8 mouse cellular contexts compared by ENCODE assay signal in the genomic region with DNA sequence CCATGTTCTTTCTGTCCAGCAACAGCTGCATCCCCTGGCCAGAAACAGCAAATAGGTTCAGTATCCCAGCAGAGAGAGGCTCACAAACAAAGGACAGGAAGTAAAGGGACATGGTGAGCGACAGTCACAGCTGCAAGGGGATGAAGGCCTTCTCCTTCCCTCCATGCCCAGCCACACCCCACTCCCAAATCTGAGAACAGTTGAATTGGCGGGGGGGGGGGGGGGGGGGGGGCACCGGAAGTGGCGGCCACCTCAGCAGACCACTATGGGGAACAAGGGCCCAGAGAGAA. TPM values are rescaled to one million over a fixed set of nuclear protein-coding genes. Genes with fewer than 3 reads are reported as not detected.
A peak's percentile ranks its signal among the peaks of the same experiment; 100 is the strongest.
DNase-seq lines count a peak whose midpoint lies in the region; ATAC-seq and TF ChIP-seq lines count a peak whose summit lies in the region.

No protein-coding gene starts in this region.

- peak overlapping the region; percentile 30 for H3K4me3 ChIP-seq in thymus, adult 2 months (ENCODE audit: control insufficient read depth, insufficient read depth, low read length)
- peak overlapping the region; percentile 62 for H3K4me3 ChIP-seq in liver, embryonic 15.5 days (replicated peaks)

- no peak for TF ChIP-seq CTCF in thymus, adult 2 months (IDR thresholded peaks at IDR 0.05; ENCODE audit: borderline replicate concordance, control insufficient read depth, extremely low read depth, insufficient read depth, low read length, poor library complexity)

- H3K9me3 ChIP-seq in liver, embryonic 15.5 days (replicated peaks): no peaks in the 10 kb centered on the region

- WGBS in thymus, adult 2 months: 0% methylated on average over 1 of the region's 4 CpGs
- WGBS in liver, embryonic 15.5 days (ENCODE audit: insufficient replicate concordance): 7% methylated on average over 2 of the region's 4 CpGs

- DNase-seq in CD4-positive, CD25-positive, alpha-beta regulatory T cell, adult 2 months (ENCODE audit: low read depth, low spot score): peak; percentile 31
- no peak for DNase-seq in thymus, adult 2 months
- DNase-seq in thymus, postnatal 14 days: no peak
- DNase-seq in testis, postnatal 10 days (ENCODE audit: low spot score): no peak
- no peak for DNase-seq in ovary, adult 18-20 months (ENCODE audit: low spot score)

- H3K4me1 ChIP-seq in thymus, adult 2 months (replicated peaks; ENCODE audit: control insufficient read depth, insufficient read depth, low read length): peaks cover 24% of the 10 kb centered on the region
- H3K4me1 ChIP-seq in liver, embryonic 15.5 days (replicated peaks): peaks cover 49% of the 10 kb centered on the region

- no peaks in the 10 kb centered on the region for H3K27me3 ChIP-seq in thymus, adult 2 months (ENCODE audit: control insufficient read depth, insufficient read depth, low read length)
- peaks cover 8% of the 10 kb centered on the region; the same call in 1 of the 2 replicates for H3K27me3 ChIP-seq in liver, embryonic 15.5 days

- H3K4me2 ChIP-seq in liver, embryonic 15.5 days: peak overlapping the region; percentile 77

- no peak for ATAC-seq in CD4-positive, CD25-positive, alpha-beta regulatory T cell, adult 4 months
- no peak for ATAC-seq in liver, embryonic 15.5 days (ENCODE audit: insufficient read depth)
- no peak for ATAC-seq in megakaryocyte-erythroid progenitor cell, adult 5-6 weeks (replicated peaks; ENCODE audit: low FRiP score, low TSS enrichment, poor library complexity, severe bottlenecking)

- no peak for TF ChIP-seq POLR2A in thymus, adult 2 months (IDR thresholded peaks at IDR 0.05; ENCODE audit: control insufficient read depth, extremely low read depth, insufficient read depth, low read length, poor library complexity)

- H3K36me3 ChIP-seq in thymus, adult 2 months (ENCODE audit: control insufficient read depth, insufficient read depth, low read length): no peaks in the 10 kb centered on the region
- no peaks in the 10 kb centered on the region for H3K36me3 ChIP-seq in liver, embryonic 15.5 days (replicated peaks)

- peak overlapping the region; percentile 58; the same call in 1 of the 2 replicates for H3K27ac ChIP-seq in thymus, adult 2 months (ENCODE audit: control insufficient read depth, insufficient read depth, low read length)
- H3K27ac ChIP-seq in liver, embryonic 15.5 days (replicated peaks): peak overlapping the region; percentile 41; the same call in 1 of the 2 replicates

- H3K9ac ChIP-seq in liver, embryonic 15.5 days: no peak overlapping the region; the same call in 1 of the 2 replicates

RNA-seq across cellular contexts. Expression of gene Anxa6, which starts 1.3 kb away (rescaled TPM):
- 100 to 1,000 TPM; 387 to 504 TPM for polyA plus RNA-seq in CD4-positive, CD25-positive, alpha-beta regulatory T cell, adult 4 months (2017; shearing (Covaris generic))
- polyA plus RNA-seq in thymus, adult 2 months (2012; rRNA removed): 121 and 130 TPM in 2 replicates
- 54.2 and 57.5 TPM in 2 replicates for polyA plus RNA-seq in liver, embryonic 15.5 days (2015; fragmentation: Nextera tagmentation; extraction: Ambion mirVana)
- total RNA-seq in megakaryocyte-erythroid progenitor cell, adult 5-6 weeks (2014; fragmentation: Nextera tagmentation): 18.3 and 28.5 TPM in 2 replicates
- total RNA-seq in megakaryocyte-erythroid progenitor cell, adult 5-6 weeks (2017): 25.3 and 26.7 TPM in 2 replicates

RNA-seq across cellular contexts. Expression of gene Ccdc69, which starts 46.0 kb away (rescaled TPM):
- 10 to 100 TPM; 68.2 to 80.6 TPM for polyA plus RNA-seq in CD4-positive, CD25-positive, alpha-beta regulatory T cell, adult 4 months (2017; shearing (Covaris generic))
- 13.9 and 16.5 TPM in 2 replicates for polyA plus RNA-seq in thymus, adult 2 months (2012; rRNA removed)
- polyA plus RNA-seq in liver, embryonic 15.5 days (2015; fragmentation: Nextera tagmentation; extraction: Ambion mirVana): 1.3 and 1.4 TPM in 2 replicates
- 4.8 and 8.8 TPM in 2 replicates for total RNA-seq in megakaryocyte-erythroid progenitor cell, adult 5-6 weeks (2014; fragmentation: Nextera tagmentation)
- total RNA-seq in megakaryocyte-erythroid progenitor cell, adult 5-6 weeks (2017): 9.6 and 15.9 TPM in 2 replicates
